Mouse (Mus musculus) heart, postnatal 36 days (tissue): Measurements from ENCODE around the gene Sgsh. TPM values are rescaled to one million over a fixed set of nuclear protein-coding genes. Genes with fewer than 3 reads are reported as not detected.

Experiments used
- DNase-seq, 2 experiments: peaks; one replicate each; pipeline ENCODE4 v3.0.0; 2021 to 2022
- intact Hi-C: fragments of 180-260 bp; cut with DNase I; formaldehyde crosslinking; loops from one replicate; pipeline ENCODE4 v1.15.1; 2025
- microRNA-seq, 2 experiments: library from miRNA; unstranded; fragments of <30 nt; microRNA quantifications; one replicate each; pipeline ENCODE4 v1.2.0; 2021; ENCODE audit warnings: borderline number of aligned reads in 2 of 2
- total RNA-seq, 2 experiments: library from RNA; stranded (reverse); gene quantifications; 2 replicates each; pipeline ENCODE4 v1.2.3; 2021

Gene Sgsh
- total RNA-seq, 2 experiments from 2014 or later, result 4.9 to 5.3 TPM

GRCm38 (mm10) chr11:119314252-119314936 is 40.9 kb downstream of the Sgsh start:
- DNase-seq, result no peak
- intact Hi-C loops, result no loop called here

DNA sequence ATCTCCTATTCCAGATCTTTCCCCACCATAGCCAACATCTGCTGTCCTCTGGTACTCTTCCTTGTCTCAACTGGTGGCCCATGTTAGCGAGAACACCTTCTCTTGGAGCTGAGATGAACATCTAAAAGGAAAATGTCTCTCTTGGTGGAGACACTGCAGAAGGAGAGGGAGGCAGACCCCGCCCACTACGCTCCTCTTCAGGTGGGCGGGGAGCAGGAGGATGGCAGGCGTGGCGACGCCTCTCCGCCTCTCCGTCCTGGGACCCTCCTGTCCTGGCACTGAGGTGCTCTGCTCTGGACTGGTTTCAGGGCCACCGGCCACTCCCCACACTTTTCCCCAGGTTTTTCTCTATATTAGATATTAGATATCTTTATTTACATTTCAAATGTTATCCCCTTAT is 44.7 kb downstream of the Sgsh start:
- intact Hi-C loops, result no loop called here
- no peak for DNase-seq

DNA sequence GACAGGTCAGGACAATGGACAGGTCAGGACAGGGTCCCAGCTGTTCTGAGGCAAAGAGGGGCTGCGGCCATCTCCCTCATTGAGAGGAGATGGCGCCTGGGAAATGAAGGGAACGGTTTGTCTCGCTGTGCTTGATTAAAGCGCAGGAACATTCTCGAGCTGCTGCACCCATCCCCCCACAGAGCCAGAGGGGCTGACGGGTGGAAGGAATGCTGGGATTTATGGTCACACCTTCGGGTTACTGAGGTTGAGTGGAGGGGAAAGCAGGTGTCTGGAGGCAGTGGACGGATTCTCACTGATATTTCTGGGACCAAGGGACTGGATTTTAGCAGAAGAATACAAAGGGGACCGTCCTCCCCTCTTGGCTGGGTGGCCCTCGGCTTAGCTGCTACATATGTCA is 47.4 kb downstream of the Sgsh start:
- intact Hi-C loops, result no loop called here
- DNase-seq, result no peak

- DNase-seq, result no peak
- intact Hi-C loops, result no loop called here
Observed at GRCm38 (mm10) chr11:119307658-119307867, 47.8 kb downstream of the Sgsh start, which contains the start of gene Card14. Card14 (plus strand) TSS chr11:119307768.

DNA sequence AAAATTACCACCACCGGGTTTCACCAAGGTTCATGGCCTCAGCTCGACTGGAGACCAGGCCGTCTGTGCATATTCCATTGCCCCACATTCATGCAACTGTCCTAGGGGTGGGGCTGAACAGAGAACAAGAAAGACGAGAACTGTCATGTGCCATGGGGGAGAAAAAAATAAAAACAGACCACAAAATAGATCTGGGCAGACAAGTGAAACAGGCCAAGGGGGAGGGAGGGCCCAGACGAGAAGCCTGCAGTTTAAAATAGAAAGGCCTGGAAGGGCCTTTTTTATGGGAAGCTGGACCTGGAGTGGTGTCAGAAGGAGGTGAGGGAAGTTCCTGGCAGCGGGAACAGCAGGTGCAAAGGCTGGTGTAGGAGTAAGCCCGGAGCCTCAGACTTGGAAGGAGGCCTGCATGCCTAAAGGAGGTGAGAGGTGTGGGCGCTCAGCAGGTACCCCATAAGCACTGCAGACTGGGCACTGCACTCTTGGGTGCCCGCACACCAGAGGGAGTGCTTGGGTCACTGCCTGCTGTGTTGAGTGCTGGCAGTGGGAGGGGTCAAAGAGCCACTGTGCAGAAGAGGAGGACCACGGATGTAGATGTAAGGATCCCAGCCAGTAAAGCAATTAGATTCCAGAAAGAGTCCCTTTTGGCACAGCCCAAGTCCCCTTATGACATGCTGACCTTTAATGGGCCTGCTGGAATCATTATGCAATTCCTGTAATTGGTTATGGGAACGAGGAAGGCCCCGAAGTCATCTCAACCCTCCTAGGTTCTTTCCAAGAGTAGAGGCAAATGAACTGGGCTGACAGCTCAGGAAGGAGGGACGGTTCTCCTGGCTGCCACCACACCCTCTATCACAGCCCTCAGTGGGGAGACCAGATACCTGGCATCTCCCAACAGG is 48.3 kb downstream of the Sgsh start:
- DNase-seq, result no peak
- intact Hi-C loops, result no loop called here

GRCm38 (mm10) chr11:119304904-119305712 is 50.2 kb downstream of the Sgsh start:
- peak; percentile 28 for DNase-seq
- intact Hi-C loops, result no loop called here

- no peak for DNase-seq
- intact Hi-C loops, result loop anchor here (2.0 kb wide), 1 partner anchor 54 kb away; the partner anchor contains the start of genes Sgsh and Slc26a11
Observed at GRCm38 (mm10) chr11:119300986-119301385, 54.4 kb downstream of the Sgsh start.

DNA sequence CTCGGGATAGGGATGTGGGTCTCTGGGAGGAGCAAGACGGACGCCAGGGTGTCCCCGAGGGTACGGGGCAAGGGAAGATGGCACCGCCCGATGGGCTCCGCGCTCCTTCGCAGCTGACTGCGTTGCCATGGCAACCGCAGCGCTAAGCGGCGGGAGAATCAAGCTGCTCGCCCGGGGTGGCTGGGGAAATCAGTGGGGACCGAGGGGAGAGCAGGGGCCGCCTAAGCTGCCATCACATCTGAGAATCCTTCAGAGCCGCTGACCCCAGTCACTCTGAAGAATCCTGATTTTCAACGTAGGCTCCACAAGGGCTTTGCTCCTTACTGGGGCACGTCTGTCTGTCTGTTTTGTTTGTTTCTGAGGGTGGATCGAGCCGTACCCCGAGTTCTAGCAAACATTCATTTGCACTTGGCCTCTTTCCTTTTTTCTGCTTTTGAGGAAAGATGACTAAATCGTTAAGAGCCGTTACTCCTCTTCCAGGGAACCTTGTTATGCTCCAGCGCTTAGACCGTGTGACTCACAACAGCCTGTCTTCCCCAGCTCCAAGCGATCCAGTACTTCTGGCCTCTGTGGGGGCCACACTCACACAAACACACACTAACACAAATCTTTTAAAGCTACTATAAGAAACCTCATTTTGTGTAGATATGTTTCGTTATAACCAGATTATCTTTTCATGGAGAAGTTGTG is 54.9 kb downstream of the Sgsh start:
- intact Hi-C loops, result loop anchor here (2.0 kb wide), 1 partner anchor 54 kb away; the partner anchor contains the start of genes Sgsh and Slc26a11
- no peak for DNase-seq

- intact Hi-C loops, result loop anchor here (2.0 kb wide), 2 partner anchors 31 to 55 kb away; partner anchors contain the start of genes Sgsh and Slc26a11
- peak; percentile 97 to 99 for DNase-seq
Observed at GRCm38 (mm10) chr11:119299391-119300245, 55.7 kb downstream of the Sgsh start, which contains the start of gene Eif4a3. Eif4a3 (minus strand) TSS chr11:119300089.

GRCm38 (mm10) chr11:119298917-119299316 is 56.4 kb downstream of the Sgsh start:
- intact Hi-C loops, result loop anchor here (2.0 kb wide), 1 partner anchor 30 kb away; no protein-coding TSS in a partner anchor
- no peak for DNase-seq

GRCm38 (mm10) chr11:119297996-119298395 is 57.3 kb downstream of the Sgsh start:
- no peak for DNase-seq
- intact Hi-C loops, result loop anchor here (2.0 kb wide), 1 partner anchor 29 kb away; no protein-coding TSS in a partner anchor

Small RNA genes lying within 50 kb of the gene (microRNA-seq; reads per million reads assigned to microRNA genes)
- 0 reads per million in 2 experiments for gene Mir1932

Other genes with a start within 250 kb of the Sgsh start
- gene Tbc1d16, start 127.0 kb downstream of the Sgsh start, total RNA-seq, result 10 to 100 TPM; 57.7 to 67.8 TPM
- gene Ccdc40, start 127.0 kb downstream of the Sgsh start, total RNA-seq, result under 1 TPM in 1 of 2 experiments, not detected in 1; 0.38 TPM
- 10 to 100 TPM; 79.4 to 86.8 TPM for gene Gaa, start 87.6 kb downstream of the Sgsh start, total RNA-seq
- gene Eif4a3, start 55.4 kb downstream of the Sgsh start, total RNA-seq, result 10 to 100 TPM; 64.4 to 72.8 TPM
- gene Card14, start 47.8 kb downstream of the Sgsh start, total RNA-seq, result under 1 TPM; 0.06 to 0.16 TPM
- gene Slc26a11, start within 50 bp of the Sgsh start, total RNA-seq, result 1 to 10 TPM; 3.7 to 4.3 TPM
- gene Rnf213, start 37.6 kb upstream of the Sgsh start, total RNA-seq, result 10 to 100 TPM; 15.1 to 20.1 TPM
- gene Endov, start 135.8 kb upstream of the Sgsh start, total RNA-seq, result 1 to 10 TPM; 8.0 TPM
- gene Nptx1, start 192.2 kb upstream of the Sgsh start, total RNA-seq, result under 1 TPM; 0.25 to 0.27 TPM
- 10 to 100 TPM; 34.8 to 36.0 TPM for gene Rptor, start 247.4 kb upstream of the Sgsh start, total RNA-seq